Mouse (Mus musculus): ENCODE results near the gene Spsb2. TPM values are rescaled to one million over a fixed set of nuclear protein-coding genes. Genes with fewer than 3 reads are reported as not detected.

Spsb2 gene
- polyA plus RNA-seq, 1 experiment from 2014 or later, result 6.3 TPM

DNA sequence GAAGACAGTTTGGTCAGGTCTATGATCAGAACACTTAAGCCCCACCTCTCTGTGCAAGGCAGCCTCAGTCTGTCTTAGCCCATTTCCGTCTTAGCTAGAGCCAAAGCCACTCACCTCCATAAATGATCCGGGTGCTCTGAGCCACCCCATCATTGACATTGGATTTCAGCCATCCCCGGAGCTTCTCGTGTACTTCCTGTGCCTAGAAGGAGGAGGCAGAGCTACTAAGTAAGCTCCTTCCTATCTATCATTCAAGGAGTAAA lies 2.9 kb downstream of the Spsb2 start:
- 92% methylated on average over 4 of the region's 4 CpGs for WGBS

DNA sequence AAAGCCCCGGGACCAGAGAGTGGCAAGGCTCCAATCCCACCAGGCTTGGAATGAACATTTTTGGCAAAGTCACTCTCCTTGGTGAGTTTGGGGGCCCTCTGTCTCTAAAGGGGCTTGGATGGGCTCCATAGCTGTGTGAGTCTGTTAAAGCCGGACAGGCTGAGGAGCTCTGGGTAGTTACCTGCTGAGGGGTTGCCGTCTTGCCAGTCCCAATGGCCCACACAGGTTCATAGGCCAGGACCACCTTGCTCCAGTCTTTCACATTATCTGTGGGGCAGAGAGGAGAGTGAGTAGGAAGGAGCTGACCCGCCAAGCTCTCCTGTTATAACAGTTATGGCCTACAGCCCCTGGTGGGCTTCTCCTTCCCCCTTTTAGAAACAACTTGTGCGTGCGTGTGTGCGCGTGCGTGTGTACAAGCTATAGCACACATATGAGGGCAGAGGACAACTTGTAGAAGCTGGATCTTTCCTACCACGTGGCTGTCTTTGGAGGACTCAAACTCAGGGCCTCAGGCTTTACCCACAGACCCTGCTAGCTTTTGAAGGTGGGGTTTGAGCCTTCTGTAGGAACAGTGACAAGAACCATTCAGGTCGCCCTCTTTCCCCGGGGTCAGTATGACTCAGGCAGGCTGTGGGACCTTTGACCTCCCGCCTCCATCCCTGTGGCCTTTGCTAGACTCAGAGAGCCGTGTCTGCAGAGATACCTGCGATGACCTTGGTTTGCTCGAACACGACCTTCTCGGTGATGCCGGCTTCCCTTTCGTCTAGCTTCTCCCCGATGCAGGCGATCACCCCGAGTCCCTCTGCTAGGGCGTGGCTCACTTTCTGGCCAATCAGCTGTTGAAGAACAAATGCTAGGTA lies 3.5 kb downstream of the Spsb2 start:
- 86% methylated on average over 24 of the region's 24 CpGs for WGBS
- no peak overlapping the region for H3K27ac ChIP-seq (ENCODE audit: low read depth, low read length)
- 0 out of 2 replicates have a peak overlapping the region, but pooled peaks have one; percentile 75 for H3K9ac ChIP-seq (ENCODE audit: low read length)
- H3K4me1 ChIP-seq (ENCODE audit: control insufficient read depth, insufficient read depth, low read length), result peaks cover 7% of the 10 kb centered on the region
- no peak for DNase-seq (ENCODE audit: low spot score)
- H3K27me3 ChIP-seq (ENCODE audit: control insufficient read depth, insufficient read depth, low read length), result no peaks in the 10 kb centered on the region
- H3K36me3 ChIP-seq (ENCODE audit: control insufficient read depth, insufficient read depth, low read length), result peaks cover 8% of the 10 kb centered on the region; the same call in 1 of the 2 replicates
- no peak for ATAC-seq (ENCODE audit: insufficient read depth, low FRiP score, low TSS enrichment)
- peak overlapping the region; percentile 67 for H3K4me3 ChIP-seq (ENCODE audit: low read depth, low read length)
- H3K9me3 ChIP-seq (ENCODE audit: control insufficient read depth, low read length), result no peaks in the 10 kb centered on the region
- peak overlapping the region; percentile 87 for H3K4me2 ChIP-seq (ENCODE audit: low read depth)

More for the DNA sequence above, 2.9 kb downstream of the Spsb2 start:
- Histone ChIP-seq H3K27ac (ENCODE audit: low read depth, low read length) (no peak overlapping the region), H3K36me3 (ENCODE audit: control insufficient read depth, insufficient read depth, low read length) (peaks cover 7% of the 10 kb centered on the region; the same call in 1 of the 2 replicates), H3K9me3 (ENCODE audit: control insufficient read depth, low read length) (no peaks in the 10 kb centered on the region), H3K4me2 (ENCODE audit: low read depth) (no peak overlapping the region), H3K4me1 (ENCODE audit: control insufficient read depth, insufficient read depth, low read length) (peaks cover 7% of the 10 kb centered on the region), H3K27me3 (ENCODE audit: control insufficient read depth, insufficient read depth, low read length) (no peaks in the 10 kb centered on the region), H3K9ac (ENCODE audit: low read length) (no peak overlapping the region), H3K4me3 (ENCODE audit: low read depth, low read length) (no peak overlapping the region)
- no peak for DNase-seq (ENCODE audit: low spot score)
- ATAC-seq (ENCODE audit: insufficient read depth, low FRiP score, low TSS enrichment), result no peak

DNA sequence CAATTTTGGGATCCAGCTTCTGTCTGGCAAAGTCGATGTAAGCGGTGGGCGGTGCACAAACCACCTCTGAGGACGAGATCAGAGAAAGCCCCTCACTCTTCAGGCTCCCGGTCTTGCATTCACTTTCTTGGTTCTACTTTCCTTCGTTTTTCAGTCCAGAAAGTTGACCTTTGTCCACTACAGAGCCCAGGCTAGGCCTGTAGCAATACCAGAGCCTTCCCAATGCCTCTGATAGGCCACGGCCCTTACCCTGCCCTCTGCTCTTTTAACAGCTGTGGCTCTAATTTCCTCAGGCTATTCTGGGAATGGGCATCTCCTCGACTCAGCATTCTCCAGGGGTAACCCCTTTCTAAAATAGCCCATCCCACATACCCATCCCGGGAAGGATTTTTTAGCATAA lies 4.4 kb downstream of the Spsb2 start:
- Histone ChIP-seq H3K9me3 (ENCODE audit: control insufficient read depth, low read length) (no peaks in the 10 kb centered on the region), H3K4me1 (ENCODE audit: control insufficient read depth, insufficient read depth, low read length) (peaks cover 7% of the 10 kb centered on the region), H3K4me3 (ENCODE audit: low read depth, low read length) (peak overlapping the region; percentile 67), H3K36me3 (ENCODE audit: control insufficient read depth, insufficient read depth, low read length) (peaks cover 10% of the 10 kb centered on the region; the same call in 1 of the 2 replicates), H3K4me2 (ENCODE audit: low read depth) (peak overlapping the region; percentile 87), H3K9ac (ENCODE audit: low read length) (peak overlapping the region; percentile 75), H3K27ac (ENCODE audit: low read depth, low read length) (peak overlapping the region; percentile 72), H3K27me3 (ENCODE audit: control insufficient read depth, insufficient read depth, low read length) (no peaks in the 10 kb centered on the region)
- WGBS, result 23% methylated on average over 9 of the region's 9 CpGs
- ATAC-seq (ENCODE audit: insufficient read depth, low FRiP score, low TSS enrichment), result no peak
- peak; percentile 14 for DNase-seq (ENCODE audit: low spot score)

DNA sequence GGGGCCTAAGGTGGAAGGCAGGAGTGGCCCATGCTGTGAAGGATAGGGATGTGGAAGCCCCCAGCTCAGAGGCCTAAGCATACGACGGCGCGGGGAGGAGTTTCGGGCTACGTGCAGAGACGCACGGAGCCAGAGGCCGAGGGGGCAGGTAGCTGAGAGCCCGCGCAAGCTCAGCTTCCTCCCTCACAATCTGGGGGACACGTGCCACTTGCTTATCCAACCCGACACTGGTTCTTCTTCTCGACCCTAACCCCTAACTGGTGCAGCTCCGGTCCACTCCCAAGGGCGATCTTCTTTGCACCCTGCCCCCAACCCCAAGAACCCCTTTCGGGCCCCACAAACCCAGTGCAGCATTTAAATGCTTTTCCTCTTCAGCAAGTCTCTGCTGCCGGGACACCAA lies 5.0 kb downstream of the Spsb2 start:
- Histone ChIP-seq H3K4me2 (ENCODE audit: low read depth) (peak overlapping the region; percentile 87), H3K9me3 (ENCODE audit: control insufficient read depth, low read length) (no peaks in the 10 kb centered on the region), H3K36me3 (ENCODE audit: control insufficient read depth, insufficient read depth, low read length) (peaks cover 16% of the 10 kb centered on the region), H3K4me3 (ENCODE audit: low read depth, low read length) (peak overlapping the region; percentile 67), H3K4me1 (ENCODE audit: control insufficient read depth, insufficient read depth, low read length) (peaks cover 7% of the 10 kb centered on the region), H3K27ac (ENCODE audit: low read depth, low read length) (peak overlapping the region; percentile 72), H3K27me3 (ENCODE audit: control insufficient read depth, insufficient read depth, low read length) (no peaks in the 10 kb centered on the region), H3K9ac (ENCODE audit: low read length) (peak overlapping the region; percentile 75)
- under 1% methylated on average over 18 of the region's 18 CpGs for WGBS
- DNase-seq (ENCODE audit: low spot score) (peak; percentile 81), ATAC-seq (ENCODE audit: insufficient read depth, low FRiP score, low TSS enrichment) (peak; percentile 56)

DNA sequence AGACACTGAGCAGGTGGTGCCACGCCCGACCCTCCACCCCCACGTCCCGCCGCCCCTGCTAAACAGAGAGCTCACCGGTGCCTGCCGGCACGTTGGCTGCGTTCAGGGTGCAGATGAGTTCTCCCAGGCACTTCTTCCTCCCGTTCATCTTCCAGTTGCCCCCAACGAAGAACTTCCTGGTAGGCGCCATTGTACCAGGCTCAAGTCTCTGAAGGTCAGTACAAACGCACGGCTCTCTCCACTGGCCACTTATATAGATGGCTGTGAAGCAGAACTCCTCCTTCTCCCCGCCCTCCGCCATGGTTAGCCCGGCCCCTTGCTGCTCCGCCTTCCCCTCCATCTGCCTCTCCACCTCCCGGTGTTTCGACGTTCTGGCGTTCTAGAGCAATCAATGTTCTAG lies 5.5 kb downstream of the Spsb2 start, which contains the start of gene Tpi1:
Tpi1 (minus strand) TSS at position 364 of the 400 bp plus-strand sequence.
- Histone ChIP-seq H3K4me2 (ENCODE audit: low read depth) (peak within 1 kb of the TSS; percentile 87), H3K27ac (ENCODE audit: low read depth, low read length) (peak within 1 kb of the TSS; percentile 72), H3K27me3 (ENCODE audit: control insufficient read depth, insufficient read depth, low read length) (no peaks in the 10 kb centered on the region), H3K4me1 (ENCODE audit: control insufficient read depth, insufficient read depth, low read length) (peaks cover 7% of the 10 kb centered on the region), H3K36me3 (ENCODE audit: control insufficient read depth, insufficient read depth, low read length) (peaks cover 17% of the 10 kb centered on the region), H3K9me3 (ENCODE audit: control insufficient read depth, low read length) (no peaks in the 10 kb centered on the region), H3K9ac (ENCODE audit: low read length) (peak within 1 kb of the TSS; percentile 75), H3K4me3 (ENCODE audit: low read depth, low read length) (peak within 1 kb of the TSS; percentile 67)
- ATAC-seq (ENCODE audit: insufficient read depth, low FRiP score, low TSS enrichment), result peak; percentile 80
- DNase-seq (ENCODE audit: low spot score), result peak; percentile 87
- whole genome bisulfite sequencing, result 0% methylated on average over 22 of the region's 22 CpGs

DNA sequence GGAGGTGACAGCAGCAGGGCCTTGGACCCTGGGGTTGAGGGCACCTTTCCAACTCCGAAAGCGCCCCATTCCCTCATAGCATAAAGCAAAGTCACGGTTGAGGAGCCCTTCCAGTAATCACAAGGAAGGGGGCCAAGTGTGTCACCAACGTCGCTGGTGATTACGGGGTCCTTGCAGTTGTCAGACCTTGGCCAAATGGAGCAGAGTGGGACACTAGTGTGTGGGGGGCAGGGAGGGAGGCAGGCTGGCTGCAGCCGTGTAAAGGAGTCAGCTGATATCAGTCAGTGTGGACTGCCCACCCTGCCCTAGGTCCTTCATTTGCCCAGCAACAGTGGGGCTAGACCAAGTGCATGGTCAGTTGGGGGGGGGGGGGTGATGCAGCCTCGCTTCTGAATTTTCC lies 6.0 kb downstream of the Spsb2 start:
- H3K4me1 ChIP-seq (ENCODE audit: control insufficient read depth, insufficient read depth, low read length), result peaks cover 3% of the 10 kb centered on the region
- H3K9ac ChIP-seq (ENCODE audit: low read length), result peak overlapping the region; percentile 75; the same call in 1 of the 2 replicates
- H3K27me3 ChIP-seq (ENCODE audit: control insufficient read depth, insufficient read depth, low read length), result no peaks in the 10 kb centered on the region
- peak; percentile 32 for ATAC-seq (ENCODE audit: insufficient read depth, low FRiP score, low TSS enrichment)
- H3K36me3 ChIP-seq (ENCODE audit: control insufficient read depth, insufficient read depth, low read length), result peaks cover 20% of the 10 kb centered on the region
- H3K4me2 ChIP-seq (ENCODE audit: low read depth), result peak overlapping the region; percentile 87
- no peak overlapping the region; the same call in 1 of the 2 replicates for H3K27ac ChIP-seq (ENCODE audit: low read depth, low read length)
- H3K4me3 ChIP-seq (ENCODE audit: low read depth, low read length), result peak overlapping the region; percentile 67
- WGBS, result 39% methylated on average over 8 of the region's 8 CpGs
- no peaks in the 10 kb centered on the region for H3K9me3 ChIP-seq (ENCODE audit: control insufficient read depth, low read length)
- peak; percentile 19 for DNase-seq (ENCODE audit: low spot score)

DNA sequence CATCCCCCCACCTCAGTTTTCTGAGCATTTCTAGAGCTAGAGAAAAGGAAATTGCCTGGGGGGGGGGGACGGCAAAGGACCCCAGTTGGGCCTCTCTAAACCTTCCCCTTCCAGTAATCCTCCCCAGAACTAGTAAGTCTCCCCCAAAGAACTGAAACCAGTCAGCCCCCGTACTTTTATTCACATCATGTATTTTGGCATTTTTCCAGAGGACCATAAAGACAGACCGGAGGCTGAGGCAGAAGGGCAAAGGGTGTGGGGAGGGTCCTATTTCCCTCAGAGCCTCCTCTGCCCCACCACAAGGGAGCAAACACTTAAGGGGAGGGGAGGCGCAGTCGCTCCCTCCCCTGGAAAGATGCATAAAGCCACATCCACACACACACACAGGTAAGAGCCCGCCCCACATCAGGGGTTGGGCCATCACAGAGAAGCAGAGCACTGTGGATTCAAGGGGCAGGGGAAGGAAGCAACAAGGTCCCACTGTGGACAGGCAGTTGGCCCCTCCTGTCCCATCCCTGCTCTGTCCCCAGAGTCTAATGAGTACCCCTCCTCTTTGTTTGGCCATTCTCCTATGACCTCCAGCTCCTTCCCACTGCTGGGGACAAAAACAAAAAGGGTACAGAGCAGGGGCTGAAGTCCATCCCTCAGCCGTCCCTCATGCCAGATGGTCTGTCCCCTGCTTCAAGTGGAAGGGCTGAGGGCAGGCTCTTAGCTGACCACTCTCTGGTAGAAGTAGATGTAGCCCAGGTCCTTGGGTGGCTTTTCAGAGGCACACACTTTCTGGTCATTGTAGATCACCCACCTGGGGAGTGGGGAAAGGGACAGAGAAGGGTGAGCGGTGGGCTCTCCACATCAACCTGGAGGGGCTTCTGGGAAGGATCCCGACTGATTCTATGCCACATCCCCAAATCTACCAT lies 6.7 kb downstream of the Spsb2 start:
- H3K4me2 ChIP-seq (ENCODE audit: low read depth), result no peak overlapping the region
- H3K9me3 ChIP-seq (ENCODE audit: control insufficient read depth, low read length), result no peaks in the 10 kb centered on the region
- H3K9ac ChIP-seq (ENCODE audit: low read length), result 0 out of 2 replicates have a peak overlapping the region, but pooled peaks have one; percentile 32
- DNase-seq (ENCODE audit: low spot score) (no peak), ATAC-seq (ENCODE audit: insufficient read depth, low FRiP score, low TSS enrichment) (no peak)
- WGBS, result 76% methylated on average over 9 of the region's 9 CpGs
- H3K4me1 ChIP-seq (ENCODE audit: control insufficient read depth, insufficient read depth, low read length), result no peaks in the 10 kb centered on the region; the same call in none of the 2 replicates
- H3K36me3 ChIP-seq (ENCODE audit: control insufficient read depth, insufficient read depth, low read length), result peaks cover 27% of the 10 kb centered on the region
- no peak overlapping the region for H3K27ac ChIP-seq (ENCODE audit: low read depth, low read length)
- H3K4me3 ChIP-seq (ENCODE audit: low read depth, low read length), result no peak overlapping the region
- H3K27me3 ChIP-seq (ENCODE audit: control insufficient read depth, insufficient read depth, low read length), result no peaks in the 10 kb centered on the region

DNA sequence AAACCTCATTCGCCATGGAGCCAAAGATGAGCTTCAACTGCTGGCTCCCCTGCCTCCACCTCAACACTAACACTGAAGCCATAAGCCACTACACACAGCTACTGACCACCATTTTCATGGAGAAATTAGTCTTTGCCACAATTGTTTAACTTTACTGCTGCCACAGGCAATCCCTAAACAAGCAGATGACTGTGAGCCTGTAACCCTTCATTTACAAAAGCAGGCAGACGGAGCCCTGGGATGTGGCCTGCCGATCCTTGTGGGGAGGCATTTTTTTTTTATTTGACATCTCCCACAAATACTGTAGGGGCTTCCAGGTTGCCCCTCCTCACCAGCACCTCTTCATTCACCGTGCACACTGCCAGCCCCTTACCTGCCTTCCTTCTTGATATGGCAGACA lies 8.2 kb downstream of the Spsb2 start:
- DNase-seq (ENCODE audit: low spot score) (no peak), ATAC-seq (ENCODE audit: insufficient read depth, low FRiP score, low TSS enrichment) (no peak)
- Histone ChIP-seq H3K9ac (ENCODE audit: low read length) (no peak overlapping the region), H3K36me3 (ENCODE audit: control insufficient read depth, insufficient read depth, low read length) (peaks cover 30% of the 10 kb centered on the region), H3K4me2 (ENCODE audit: low read depth) (no peak overlapping the region), H3K27me3 (ENCODE audit: control insufficient read depth, insufficient read depth, low read length) (no peaks in the 10 kb centered on the region), H3K4me1 (ENCODE audit: control insufficient read depth, insufficient read depth, low read length) (no peaks in the 10 kb centered on the region; the same call in 1 of the 2 replicates), H3K9me3 (ENCODE audit: control insufficient read depth, low read length) (no peaks in the 10 kb centered on the region), H3K27ac (ENCODE audit: low read depth, low read length) (no peak overlapping the region), H3K4me3 (ENCODE audit: low read depth, low read length) (no peak overlapping the region)
- WGBS, result 83% methylated on average over 4 of the region's 4 CpGs
